Mouse (Mus musculus): ENCODE data around the gene Ndufb4. TPM values are rescaled to one million over a fixed set of nuclear protein-coding genes. Genes with fewer than 3 reads are reported as not detected.
"Not testable (repeated sequence)": the region's sequence is repeated elsewhere in the genome, so short reads cannot be mapped to it uniquely, and the experiment has no call there.

Ndufb4 gene
- polyA plus RNA-seq, 1 experiment from 2014 or later = 73.0 TPM

- WGBS = 88% methylated on average over 5 of the region's 5 CpGs
- no peak overlapping the region for H3K27ac ChIP-seq (ENCODE audit: low read depth, low read length)
- no peak overlapping the region for H3K4me2 ChIP-seq (ENCODE audit: low read depth, low read length)
- peaks cover 13% of the 10 kb centered on the region for H3K4me1 ChIP-seq (ENCODE audit: control insufficient read depth, insufficient read depth, low read length)
- no peak overlapping the region for H3K9ac ChIP-seq (replicated peaks; ENCODE audit: low read depth, low read length)
- peaks cover 19% of the 10 kb centered on the region for H3K36me3 ChIP-seq (ENCODE audit: control insufficient read depth, insufficient read depth, low read length)
- H3K4me3 ChIP-seq (ENCODE audit: low read depth, low read length) = no peak overlapping the region
- H3K9me3 ChIP-seq (ENCODE audit: control insufficient read depth, low read length) = no peaks in the 10 kb centered on the region
- no peak for ATAC-seq (ENCODE audit: low read depth)
- no peaks in the 10 kb centered on the region for H3K27me3 ChIP-seq (ENCODE audit: control insufficient read depth, insufficient read depth, low read length)
Measured at GRCm38 (mm10) chr16:37651467-37651866, 2.8 kb downstream of the Ndufb4 start.

DNA sequence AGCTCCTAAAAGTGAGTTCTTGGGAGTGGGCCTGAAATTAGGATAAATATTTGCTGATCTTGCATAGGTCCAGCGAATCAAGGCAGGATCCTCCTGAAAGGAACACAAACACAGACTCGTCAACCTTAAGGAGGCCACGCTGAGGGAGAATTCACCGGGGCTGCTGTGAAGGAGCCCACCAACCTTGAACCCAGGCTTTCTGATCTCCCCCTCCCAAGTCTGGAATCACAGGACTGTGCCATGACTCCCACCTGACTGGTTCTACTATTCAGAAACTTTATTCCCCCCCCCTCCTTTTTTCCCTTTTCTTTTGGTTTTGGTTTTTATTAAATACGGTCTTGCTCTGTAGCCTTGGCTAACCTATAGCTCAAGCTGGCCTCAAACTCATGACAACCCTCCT, 5.2 kb downstream of the Ndufb4 start:
- Histone ChIP-seq H3K4me1 (ENCODE audit: control insufficient read depth, insufficient read depth, low read length) (peaks cover 13% of the 10 kb centered on the region), H3K27ac (ENCODE audit: low read depth, low read length) (no peak overlapping the region), H3K4me3 (ENCODE audit: low read depth, low read length) (no peak overlapping the region), H3K9ac (replicated peaks; ENCODE audit: low read depth, low read length) (no peak overlapping the region), H3K36me3 (ENCODE audit: control insufficient read depth, insufficient read depth, low read length) (peaks cover 22% of the 10 kb centered on the region), H3K9me3 (ENCODE audit: control insufficient read depth, low read length) (no peaks in the 10 kb centered on the region), H3K27me3 (ENCODE audit: control insufficient read depth, insufficient read depth, low read length) (no peaks in the 10 kb centered on the region), H3K4me2 (ENCODE audit: low read depth, low read length) (no peak overlapping the region)
- ATAC-seq (ENCODE audit: low read depth) = no peak
- WGBS = 95% methylated on average over 5 of the region's 5 CpGs

GRCm38 (mm10) chr16:37647936-37648335, 6.3 kb downstream of the Ndufb4 start:
- H3K9ac ChIP-seq (replicated peaks; ENCODE audit: low read depth, low read length) = no peak overlapping the region
- WGBS = 95% methylated on average over 8 of the region's 8 CpGs
- no peak for ATAC-seq (ENCODE audit: low read depth)
- no peak overlapping the region for H3K4me3 ChIP-seq (ENCODE audit: low read depth, low read length)
- H3K36me3 ChIP-seq (ENCODE audit: control insufficient read depth, insufficient read depth, low read length) = peaks cover 22% of the 10 kb centered on the region
- H3K4me1 ChIP-seq (ENCODE audit: control insufficient read depth, insufficient read depth, low read length) = peaks cover 7% of the 10 kb centered on the region
- no peak overlapping the region for H3K27ac ChIP-seq (ENCODE audit: low read depth, low read length)
- no peaks in the 10 kb centered on the region for H3K27me3 ChIP-seq (ENCODE audit: control insufficient read depth, insufficient read depth, low read length)
- H3K4me2 ChIP-seq (ENCODE audit: low read depth, low read length) = no peak overlapping the region
- no peaks in the 10 kb centered on the region for H3K9me3 ChIP-seq (ENCODE audit: control insufficient read depth, low read length)

- 94% methylated on average over 16 of the region's 16 CpGs for WGBS
- no peak for ATAC-seq (ENCODE audit: low read depth)
- Histone ChIP-seq H3K4me2 (ENCODE audit: low read depth, low read length) (no peak overlapping the region), H3K4me1 (ENCODE audit: control insufficient read depth, insufficient read depth, low read length) (no peaks in the 10 kb centered on the region), H3K4me3 (ENCODE audit: low read depth, low read length) (no peak overlapping the region), H3K27me3 (ENCODE audit: control insufficient read depth, insufficient read depth, low read length) (no peaks in the 10 kb centered on the region), H3K9me3 (ENCODE audit: control insufficient read depth, low read length) (no peaks in the 10 kb centered on the region), H3K27ac (ENCODE audit: low read depth, low read length) (no peak overlapping the region), H3K36me3 (ENCODE audit: control insufficient read depth, insufficient read depth, low read length) (peaks cover 22% of the 10 kb centered on the region), H3K9ac (replicated peaks; ENCODE audit: low read depth, low read length) (no peak overlapping the region)
Measured at GRCm38 (mm10) chr16:37647067-37647466, 7.2 kb downstream of the Ndufb4 start.

- H3K9me3 ChIP-seq (ENCODE audit: control insufficient read depth, low read length) = no peaks in the 10 kb centered on the region
- no peak overlapping the region for H3K27ac ChIP-seq (ENCODE audit: low read depth, low read length)
- no peak overlapping the region for H3K4me2 ChIP-seq (ENCODE audit: low read depth, low read length)
- no peaks in the 10 kb centered on the region for H3K4me1 ChIP-seq (ENCODE audit: control insufficient read depth, insufficient read depth, low read length)
- H3K9ac ChIP-seq (replicated peaks; ENCODE audit: low read depth, low read length) = no peak overlapping the region
- 95% methylated on average over 3 of the region's 3 CpGs for WGBS
- no peak overlapping the region for H3K4me3 ChIP-seq (ENCODE audit: low read depth, low read length)
- no peak for ATAC-seq (ENCODE audit: low read depth)
- peaks cover 22% of the 10 kb centered on the region for H3K36me3 ChIP-seq (ENCODE audit: control insufficient read depth, insufficient read depth, low read length)
- H3K27me3 ChIP-seq (ENCODE audit: control insufficient read depth, insufficient read depth, low read length) = no peaks in the 10 kb centered on the region
Measured at GRCm38 (mm10) chr16:37645799-37646198, 8.5 kb downstream of the Ndufb4 start.

- Histone ChIP-seq H3K9me3 (ENCODE audit: control insufficient read depth, low read length) (no peaks in the 10 kb centered on the region), H3K4me3 (ENCODE audit: low read depth, low read length) (no peak overlapping the region), H3K36me3 (ENCODE audit: control insufficient read depth, insufficient read depth, low read length) (peaks cover 22% of the 10 kb centered on the region), H3K27me3 (ENCODE audit: control insufficient read depth, insufficient read depth, low read length) (no peaks in the 10 kb centered on the region), H3K4me2 (ENCODE audit: low read depth, low read length) (no peak overlapping the region), H3K9ac (replicated peaks; ENCODE audit: low read depth, low read length) (no peak overlapping the region), H3K4me1 (ENCODE audit: control insufficient read depth, insufficient read depth, low read length) (no peaks in the 10 kb centered on the region), H3K27ac (ENCODE audit: low read depth, low read length) (no peak overlapping the region)
- 96% methylated on average over 8 of the region's 8 CpGs for WGBS
- ATAC-seq (ENCODE audit: low read depth) = no peak
Measured at GRCm38 (mm10) chr16:37645211-37645610, 9.0 kb downstream of the Ndufb4 start.

DNA sequence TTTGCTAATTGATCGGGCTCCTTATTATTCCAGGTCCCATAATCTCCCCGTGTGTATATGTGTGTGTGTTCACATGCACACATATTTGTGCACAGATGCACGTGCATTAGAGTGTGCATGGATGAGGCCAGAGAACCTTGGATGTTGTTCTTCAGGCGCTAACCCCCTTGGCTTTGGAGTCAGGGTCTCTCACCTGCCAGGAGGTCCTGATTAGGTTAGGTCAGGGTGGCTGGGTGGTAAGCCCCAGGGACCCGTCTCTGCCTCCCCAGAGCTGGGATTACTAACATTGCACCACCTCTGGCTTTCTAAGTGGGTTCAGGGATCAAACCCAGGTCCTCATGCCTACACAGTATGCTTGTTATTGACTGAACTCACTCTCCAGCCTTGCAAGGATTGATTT, 9.8 kb downstream of the Ndufb4 start:
- no peak overlapping the region for H3K4me3 ChIP-seq (ENCODE audit: low read depth, low read length)
- no peak overlapping the region for H3K4me2 ChIP-seq (ENCODE audit: low read depth, low read length)
- peaks cover 22% of the 10 kb centered on the region for H3K36me3 ChIP-seq (ENCODE audit: control insufficient read depth, insufficient read depth, low read length)
- H3K4me1 ChIP-seq (ENCODE audit: control insufficient read depth, insufficient read depth, low read length) = no peaks in the 10 kb centered on the region
- no peak overlapping the region for H3K27ac ChIP-seq (ENCODE audit: low read depth, low read length)
- H3K9ac ChIP-seq (replicated peaks; ENCODE audit: low read depth, low read length) = no peak overlapping the region
- no peak for ATAC-seq (ENCODE audit: low read depth)
- no peaks in the 10 kb centered on the region for H3K9me3 ChIP-seq (ENCODE audit: control insufficient read depth, low read length)
- 94% methylated on average over 5 of the region's 5 CpGs for WGBS
- H3K27me3 ChIP-seq (ENCODE audit: control insufficient read depth, insufficient read depth, low read length) = no peaks in the 10 kb centered on the region

DNA sequence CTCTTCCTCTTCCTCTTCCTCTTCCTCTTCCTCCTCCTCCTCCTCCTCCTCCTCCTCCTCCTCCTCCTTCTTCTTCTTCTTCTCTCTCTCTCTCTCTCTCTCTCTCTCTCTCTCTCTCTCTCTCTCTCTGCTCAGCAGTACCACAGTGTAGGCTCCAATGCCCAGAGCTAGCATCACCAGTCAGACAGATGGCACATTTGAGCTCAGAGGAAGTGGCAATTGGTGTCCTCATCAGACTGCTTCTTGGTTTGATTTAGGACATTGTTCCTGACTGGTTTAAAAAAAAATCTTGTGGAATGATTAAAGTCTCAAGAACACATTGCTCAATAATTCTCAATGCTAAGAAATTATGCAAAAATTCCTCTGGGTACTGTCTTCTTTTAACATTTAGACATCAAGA, 13.7 kb downstream of the Ndufb4 start:
- H3K4me3 ChIP-seq (ENCODE audit: low read depth, low read length); H3K9ac ChIP-seq (replicated peaks; ENCODE audit: low read depth, low read length); H3K4me2 ChIP-seq (ENCODE audit: low read depth, low read length); H3K27me3 ChIP-seq (ENCODE audit: control insufficient read depth, insufficient read depth, low read length); H3K27ac ChIP-seq (ENCODE audit: low read depth, low read length); H3K36me3 ChIP-seq (ENCODE audit: control insufficient read depth, insufficient read depth, low read length); H3K4me1 ChIP-seq (ENCODE audit: control insufficient read depth, insufficient read depth, low read length); ATAC-seq (ENCODE audit: low read depth); H3K9me3 ChIP-seq (ENCODE audit: control insufficient read depth, low read length): not testable (repeated sequence)

GRCm38 (mm10) chr16:37637802-37638201, 16.5 kb downstream of the Ndufb4 start:
- ATAC-seq (ENCODE audit: low read depth) = no peak
- no peak overlapping the region for H3K4me2 ChIP-seq (ENCODE audit: low read depth, low read length)
- H3K27me3 ChIP-seq (ENCODE audit: control insufficient read depth, insufficient read depth, low read length) = no peaks in the 10 kb centered on the region
- H3K4me1 ChIP-seq (ENCODE audit: control insufficient read depth, insufficient read depth, low read length) = no peaks in the 10 kb centered on the region
- H3K9me3 ChIP-seq (ENCODE audit: control insufficient read depth, low read length) = no peaks in the 10 kb centered on the region
- H3K36me3 ChIP-seq (ENCODE audit: control insufficient read depth, insufficient read depth, low read length) = no peaks in the 10 kb centered on the region
- no peak overlapping the region for H3K9ac ChIP-seq (replicated peaks; ENCODE audit: low read depth, low read length)
- H3K27ac ChIP-seq (ENCODE audit: low read depth, low read length) = no peak overlapping the region
- H3K4me3 ChIP-seq (ENCODE audit: low read depth, low read length) = no peak overlapping the region

DNA sequence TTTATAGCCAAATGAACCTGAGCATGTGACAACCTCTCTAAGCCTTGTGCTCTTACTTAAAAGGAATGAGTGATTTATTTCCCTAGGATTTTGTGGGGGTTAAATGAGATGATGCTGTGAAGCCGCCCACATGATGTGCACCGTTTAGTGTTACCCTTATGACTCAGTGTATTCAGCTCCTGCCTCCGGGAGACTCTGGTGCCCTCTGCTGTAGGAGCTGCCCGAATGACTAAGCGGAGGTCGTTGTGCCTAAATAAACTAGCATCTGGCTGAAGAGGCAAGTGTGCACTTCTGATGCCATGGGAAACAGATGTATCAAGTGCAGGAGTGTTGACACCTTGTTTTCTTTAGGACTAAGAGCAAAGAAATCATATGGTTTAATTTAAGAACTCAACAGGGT, 18.1 kb downstream of the Ndufb4 start:
- Histone ChIP-seq H3K9me3 (ENCODE audit: control insufficient read depth, low read length) (no peaks in the 10 kb centered on the region), H3K27me3 (ENCODE audit: control insufficient read depth, insufficient read depth, low read length) (no peaks in the 10 kb centered on the region), H3K4me3 (ENCODE audit: low read depth, low read length) (no peak overlapping the region), H3K4me2 (ENCODE audit: low read depth, low read length) (no peak overlapping the region), H3K9ac (replicated peaks; ENCODE audit: low read depth, low read length) (no peak overlapping the region), H3K36me3 (ENCODE audit: control insufficient read depth, insufficient read depth, low read length) (no peaks in the 10 kb centered on the region), H3K4me1 (ENCODE audit: control insufficient read depth, insufficient read depth, low read length) (no peaks in the 10 kb centered on the region), H3K27ac (ENCODE audit: low read depth, low read length) (no peak overlapping the region)
- WGBS = 64% methylated on average over 6 of the region's 6 CpGs
- ATAC-seq (ENCODE audit: low read depth) = no peak
